Mouse (Mus musculus): ENCODE results near the gene Dnajc5. TPM values are rescaled to one million over a fixed set of nuclear protein-coding genes. Genes with fewer than 3 reads are reported as not detected.

Gene Dnajc5
- polyA plus RNA-seq, 1 experiment from 2014 or later, result 82.0 TPM

GRCm38 (mm10) chr2:181536410-181536809, 16.1 kb downstream of the Dnajc5 start:
- Histone ChIP-seq H3K4me1 (replicated peaks; ENCODE audit: control insufficient read depth, insufficient read depth, low read length) (0 out of 2 replicates have a peak, but pooled peaks cover 2% of the 10 kb centered on the region), H3K27ac (ENCODE audit: low read length) (no peak overlapping the region), H3K9me3 (ENCODE audit: control insufficient read depth, low read length) (peaks cover under 1% of the 10 kb centered on the region), H3K4me2 (ENCODE audit: low read depth, low read length) (no peak overlapping the region), H3K36me3 (ENCODE audit: control insufficient read depth, insufficient read depth, low read length) (peaks cover 3% of the 10 kb centered on the region; the same call in 1 of the 2 replicates), H3K9ac (ENCODE audit: low read length) (no peak overlapping the region), H3K4me3 (ENCODE audit: low read length) (no peak overlapping the region), H3K27me3 (ENCODE audit: control insufficient read depth, insufficient read depth, low read depth, low read length) (no peaks in the 10 kb centered on the region)
- WGBS, result 79% methylated on average over 2 of the region's 2 CpGs
- ATAC-seq (ENCODE audit: low read depth), result no peak

GRCm38 (mm10) chr2:181537444-181538047, 17.3 kb downstream of the Dnajc5 start:
- Histone ChIP-seq H3K9ac (ENCODE audit: low read length) (no peak overlapping the region), H3K36me3 (ENCODE audit: control insufficient read depth, insufficient read depth, low read length) (no peaks in the 10 kb centered on the region; the same call in 1 of the 2 replicates), H3K4me1 (replicated peaks; ENCODE audit: control insufficient read depth, insufficient read depth, low read length) (0 out of 2 replicates have a peak, but pooled peaks cover 2% of the 10 kb centered on the region), H3K27ac (ENCODE audit: low read length) (peak overlapping the region; percentile 7; the same call in 1 of the 2 replicates), H3K4me2 (ENCODE audit: low read depth, low read length) (no peak overlapping the region), H3K9me3 (ENCODE audit: control insufficient read depth, low read length) (no peaks in the 10 kb centered on the region), H3K27me3 (ENCODE audit: control insufficient read depth, insufficient read depth, low read depth, low read length) (no peaks in the 10 kb centered on the region), H3K4me3 (ENCODE audit: low read length) (no peak overlapping the region)
- ATAC-seq (ENCODE audit: low read depth), result peak; percentile 65; the same call in 1 of the 2 replicates
- 73% methylated on average over 2 of the region's 2 CpGs for WGBS

DNA sequence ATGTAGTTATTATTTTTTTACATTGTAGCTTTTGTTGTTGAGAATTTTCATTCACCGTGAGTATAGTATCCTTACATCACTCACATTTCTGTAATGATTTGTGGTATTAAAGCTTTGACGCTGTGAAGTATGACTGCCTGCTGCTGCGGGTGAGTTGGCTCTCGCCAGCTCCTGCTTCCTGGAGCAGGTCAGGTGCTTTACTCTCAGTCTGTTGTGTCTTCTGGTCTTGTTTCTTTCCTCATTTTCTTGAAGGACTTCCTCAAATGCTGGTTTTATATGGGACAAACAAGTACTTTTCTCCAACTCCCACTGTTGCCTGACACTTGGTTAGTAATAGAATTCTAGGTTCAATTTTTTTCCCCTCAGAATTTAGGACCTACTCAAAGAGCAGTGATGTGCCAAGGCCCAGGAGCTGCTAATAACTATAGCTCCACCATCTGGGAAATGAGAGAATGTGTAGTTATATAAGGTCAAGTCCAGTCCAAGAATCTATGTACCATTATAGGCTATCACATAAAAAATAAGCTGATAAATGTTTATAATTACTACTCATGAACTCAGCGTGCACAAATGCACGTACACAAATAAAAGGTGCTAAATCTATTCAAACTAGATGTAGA, 21.6 kb downstream of the Dnajc5 start:
- H3K9me3 ChIP-seq (ENCODE audit: control insufficient read depth, low read length), result no peaks in the 10 kb centered on the region
- no peaks in the 10 kb centered on the region for H3K27me3 ChIP-seq (ENCODE audit: control insufficient read depth, insufficient read depth, low read depth, low read length)
- H3K4me2 ChIP-seq (ENCODE audit: low read depth, low read length), result no peak overlapping the region
- peaks cover under 1% of the 10 kb centered on the region; the same call in 1 of the 2 replicates for H3K36me3 ChIP-seq (ENCODE audit: control insufficient read depth, insufficient read depth, low read length)
- WGBS, result 88% methylated on average over 6 of the region's 6 CpGs
- ATAC-seq (ENCODE audit: low read depth), result no peak
- H3K9ac ChIP-seq (ENCODE audit: low read length), result no peak overlapping the region
- no peak overlapping the region for H3K27ac ChIP-seq (ENCODE audit: low read length)
- 0 out of 2 replicates have a peak, but pooled peaks cover 2% of the 10 kb centered on the region for H3K4me1 ChIP-seq (replicated peaks; ENCODE audit: control insufficient read depth, insufficient read depth, low read length)
- H3K4me3 ChIP-seq (ENCODE audit: low read length), result no peak overlapping the region

DNA sequence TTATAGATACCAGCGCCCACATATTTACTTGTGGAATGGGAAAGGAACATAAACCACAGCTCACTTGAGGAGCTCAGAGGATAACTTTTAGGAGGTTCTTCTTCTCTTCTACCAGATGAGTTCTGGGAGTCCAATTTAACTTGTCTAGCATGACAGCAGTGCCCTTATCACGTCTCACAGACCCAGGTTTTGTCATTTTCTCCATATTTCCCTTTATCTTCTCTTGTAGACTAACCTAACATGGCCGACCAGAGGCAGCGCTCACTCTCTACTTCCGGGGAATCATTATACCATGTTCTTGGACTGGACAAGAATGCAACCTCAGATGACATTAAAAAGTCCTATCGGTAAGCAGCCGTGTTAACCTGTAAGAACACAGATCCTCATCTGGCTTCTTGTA, 25.9 kb downstream of the Dnajc5 start:
- Histone ChIP-seq H3K4me3 (ENCODE audit: low read length) (no peak overlapping the region), H3K4me1 (replicated peaks; ENCODE audit: control insufficient read depth, insufficient read depth, low read length) (no peaks in the 10 kb centered on the region), H3K36me3 (ENCODE audit: control insufficient read depth, insufficient read depth, low read length) (peaks cover 30% of the 10 kb centered on the region), H3K9ac (ENCODE audit: low read length) (no peak overlapping the region), H3K4me2 (ENCODE audit: low read depth, low read length) (no peak overlapping the region), H3K27me3 (ENCODE audit: control insufficient read depth, insufficient read depth, low read depth, low read length) (no peaks in the 10 kb centered on the region), H3K27ac (ENCODE audit: low read length) (no peak overlapping the region), H3K9me3 (ENCODE audit: control insufficient read depth, low read length) (no peaks in the 10 kb centered on the region)
- whole genome bisulfite sequencing, result 92% methylated on average over 7 of the region's 7 CpGs
- no peak for ATAC-seq (ENCODE audit: low read depth)

GRCm38 (mm10) chr2:181548227-181548626, 27.9 kb downstream of the Dnajc5 start:
- no peaks in the 10 kb centered on the region for H3K9me3 ChIP-seq (ENCODE audit: control insufficient read depth, low read length)
- H3K4me1 ChIP-seq (replicated peaks; ENCODE audit: control insufficient read depth, insufficient read depth, low read length), result no peaks in the 10 kb centered on the region
- 67% methylated on average over 1 of the region's 1 CpGs for WGBS
- H3K4me2 ChIP-seq (ENCODE audit: low read depth, low read length), result no peak overlapping the region
- no peak for ATAC-seq (ENCODE audit: low read depth)
- H3K36me3 ChIP-seq (ENCODE audit: control insufficient read depth, insufficient read depth, low read length), result peaks cover 38% of the 10 kb centered on the region
- H3K9ac ChIP-seq (ENCODE audit: low read length), result no peak overlapping the region
- H3K27ac ChIP-seq (ENCODE audit: low read length), result no peak overlapping the region
- no peaks in the 10 kb centered on the region for H3K27me3 ChIP-seq (ENCODE audit: control insufficient read depth, insufficient read depth, low read depth, low read length)
- H3K4me3 ChIP-seq (ENCODE audit: low read length), result no peak overlapping the region

GRCm38 (mm10) chr2:181548682-181549081, 28.4 kb downstream of the Dnajc5 start:
- H3K4me1 ChIP-seq (replicated peaks; ENCODE audit: control insufficient read depth, insufficient read depth, low read length), result no peaks in the 10 kb centered on the region
- H3K4me3 ChIP-seq (ENCODE audit: low read length), result no peak overlapping the region
- WGBS, result 81% methylated on average over 5 of the region's 5 CpGs
- no peak overlapping the region for H3K27ac ChIP-seq (ENCODE audit: low read length)
- no peaks in the 10 kb centered on the region for H3K27me3 ChIP-seq (ENCODE audit: control insufficient read depth, insufficient read depth, low read depth, low read length)
- H3K4me2 ChIP-seq (ENCODE audit: low read depth, low read length), result no peak overlapping the region
- H3K9ac ChIP-seq (ENCODE audit: low read length), result no peak overlapping the region
- no peaks in the 10 kb centered on the region for H3K9me3 ChIP-seq (ENCODE audit: control insufficient read depth, low read length)
- peaks cover 38% of the 10 kb centered on the region for H3K36me3 ChIP-seq (ENCODE audit: control insufficient read depth, insufficient read depth, low read length)
- no peak for ATAC-seq (ENCODE audit: low read depth)

DNA sequence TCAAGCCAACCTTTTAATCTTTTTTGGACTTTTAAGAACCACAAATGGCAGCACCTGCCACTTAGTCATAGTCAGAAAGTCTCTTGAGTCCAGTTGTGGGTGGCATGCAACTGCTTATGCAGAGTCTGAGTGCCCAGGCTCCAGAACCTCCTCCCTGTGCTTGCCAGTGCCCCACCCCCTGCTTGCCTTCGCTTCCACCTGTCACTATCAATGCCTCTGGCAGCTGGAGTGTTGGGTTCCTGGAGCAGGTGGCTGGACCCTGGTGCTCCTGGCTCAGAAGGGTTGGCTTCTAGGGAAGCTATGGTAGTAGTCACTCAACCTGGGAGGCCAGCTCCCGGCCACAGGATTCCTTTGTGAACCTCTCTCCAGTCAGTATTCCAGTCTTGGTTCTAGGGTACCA, 29.9 kb downstream of the Dnajc5 start:
- no peak overlapping the region for H3K4me2 ChIP-seq (ENCODE audit: low read depth, low read length)
- H3K27me3 ChIP-seq (ENCODE audit: control insufficient read depth, insufficient read depth, low read depth, low read length), result no peaks in the 10 kb centered on the region
- WGBS, result 98% methylated on average over 2 of the region's 2 CpGs
- H3K9ac ChIP-seq (ENCODE audit: low read length), result no peak overlapping the region
- H3K27ac ChIP-seq (ENCODE audit: low read length), result no peak overlapping the region
- H3K36me3 ChIP-seq (ENCODE audit: control insufficient read depth, insufficient read depth, low read length), result peaks cover 38% of the 10 kb centered on the region
- no peak overlapping the region for H3K4me3 ChIP-seq (ENCODE audit: low read length)
- no peak for ATAC-seq (ENCODE audit: low read depth)
- H3K9me3 ChIP-seq (ENCODE audit: control insufficient read depth, low read length), result no peaks in the 10 kb centered on the region
- H3K4me1 ChIP-seq (replicated peaks; ENCODE audit: control insufficient read depth, insufficient read depth, low read length), result no peaks in the 10 kb centered on the region

GRCm38 (mm10) chr2:181553772-181554171, 33.5 kb downstream of the Dnajc5 start:
- Histone ChIP-seq H3K9ac (ENCODE audit: low read length) (no peak overlapping the region), H3K27ac (ENCODE audit: low read length) (no peak overlapping the region), H3K4me1 (replicated peaks; ENCODE audit: control insufficient read depth, insufficient read depth, low read length) (no peaks in the 10 kb centered on the region), H3K4me2 (ENCODE audit: low read depth, low read length) (no peak overlapping the region), H3K36me3 (ENCODE audit: control insufficient read depth, insufficient read depth, low read length) (peaks cover 24% of the 10 kb centered on the region), H3K9me3 (ENCODE audit: control insufficient read depth, low read length) (no peaks in the 10 kb centered on the region), H3K4me3 (ENCODE audit: low read length) (no peak overlapping the region), H3K27me3 (ENCODE audit: control insufficient read depth, insufficient read depth, low read depth, low read length) (no peaks in the 10 kb centered on the region)
- no peak for ATAC-seq (ENCODE audit: low read depth)

DNA sequence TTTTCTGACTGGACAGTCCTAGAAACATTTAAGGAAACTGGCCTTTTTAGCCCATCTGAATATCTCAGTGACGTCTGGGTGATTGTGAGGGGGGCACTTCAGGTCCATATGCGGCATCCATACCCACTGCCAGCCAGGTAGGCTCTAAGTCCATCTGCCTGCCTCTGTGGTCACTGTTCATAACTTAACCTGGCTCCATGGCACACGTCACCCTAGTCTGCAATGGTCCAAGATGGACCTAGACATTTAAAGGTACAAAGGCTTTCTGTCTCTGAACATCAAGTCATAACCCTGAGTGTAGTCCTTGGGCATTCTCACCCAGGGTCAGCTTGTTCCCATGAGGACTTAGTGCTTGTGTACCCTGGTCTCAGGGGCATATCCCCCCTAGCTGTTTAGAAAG, 47.1 kb downstream of the Dnajc5 start:
- no peak overlapping the region for H3K4me3 ChIP-seq (ENCODE audit: low read length)

More for the DNA sequence above, 47.1 kb downstream of the Dnajc5 start:
- no peak for ATAC-seq (ENCODE audit: low read depth)
- 75% methylated on average over 3 of the region's 3 CpGs for WGBS
- Histone ChIP-seq H3K4me2 (ENCODE audit: low read depth, low read length) (no peak overlapping the region), H3K27me3 (ENCODE audit: control insufficient read depth, insufficient read depth, low read depth, low read length) (no peaks in the 10 kb centered on the region), H3K4me1 (replicated peaks; ENCODE audit: control insufficient read depth, insufficient read depth, low read length) (no peaks in the 10 kb centered on the region), H3K9ac (ENCODE audit: low read length) (no peak overlapping the region), H3K36me3 (ENCODE audit: control insufficient read depth, insufficient read depth, low read length) (no peaks in the 10 kb centered on the region), H3K9me3 (ENCODE audit: control insufficient read depth, low read length) (no peaks in the 10 kb centered on the region), H3K27ac (ENCODE audit: low read length) (no peak overlapping the region)

Measured in lung, embryonic 16.5 days (tissue).